Mouse (Mus musculus) gastrocnemius, postnatal 25 days (tissue): ENCODE data around the gene Ggt5. TPM values are rescaled to one million over a fixed set of nuclear protein-coding genes. Genes with fewer than 3 reads are reported as not detected.

Source experiments
- DNase-seq: peaks from one replicate; pipeline ENCODE4 v3.0.0; 2022
- total RNA-seq, 2 experiments: library from RNA; stranded (reverse); gene quantifications; 1 replicate in 1 of 2; 2 replicates in 1 of 2; pipeline ENCODE4 v1.2.3; 2021

The Ggt5 gene
- total RNA-seq, 2 experiments from 2014 or later = 4.9 to 5.3 TPM

DNA sequence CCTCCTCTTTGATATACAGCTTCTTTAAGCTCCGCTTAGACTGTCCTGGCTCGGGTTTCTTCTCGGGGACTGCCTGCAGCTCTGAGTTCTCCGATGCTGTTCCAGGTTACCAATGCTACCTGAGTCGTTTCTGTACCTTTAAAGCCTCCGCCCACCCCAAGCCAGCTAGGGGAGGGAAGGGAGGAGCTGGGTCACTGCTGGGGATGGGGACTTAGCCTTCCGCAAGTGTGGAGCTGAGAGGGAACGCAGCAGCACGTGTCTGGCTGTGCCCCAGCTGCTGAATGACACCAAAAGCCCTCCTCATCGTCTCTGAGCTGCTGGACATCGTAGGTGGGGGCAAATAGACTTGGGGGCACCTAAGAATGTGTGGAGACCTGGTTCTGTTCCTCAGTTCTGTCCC is 20.7 kb upstream of the Ggt5 start:
- no peak for DNase-seq

- no peak for DNase-seq
Observed at GRCm38 (mm10) chr10:75568851-75569250, 20.3 kb upstream of the Ggt5 start.

- DNase-seq = no peak
Observed at GRCm38 (mm10) chr10:75570981-75571657, 18.0 kb upstream of the Ggt5 start.

DNA sequence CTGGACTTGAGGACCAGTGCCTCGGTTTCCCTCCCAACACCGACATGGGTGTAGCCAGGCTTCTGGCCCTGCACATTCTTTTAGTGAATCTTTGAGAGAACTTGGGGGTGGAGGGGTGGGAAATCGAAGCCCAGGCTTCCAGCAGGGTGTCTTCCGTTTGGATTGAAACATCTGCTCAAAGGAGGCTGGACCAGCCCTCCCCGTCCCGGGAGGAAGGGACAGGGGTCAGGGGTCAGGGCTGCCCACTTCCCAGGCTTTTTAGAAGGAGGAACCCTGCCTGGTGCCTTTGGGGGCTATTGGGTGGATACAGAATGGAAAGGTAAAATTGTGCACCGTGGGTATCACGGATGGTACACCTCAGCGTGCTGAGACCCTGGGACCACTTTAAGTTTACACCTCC is 17.2 kb upstream of the Ggt5 start:
- no peak for DNase-seq

- DNase-seq = no peak
Observed at GRCm38 (mm10) chr10:75573181-75573580, 16.0 kb upstream of the Ggt5 start.

- no peak for DNase-seq
Observed at GRCm38 (mm10) chr10:75573965-75574364, 15.2 kb upstream of the Ggt5 start.

GRCm38 (mm10) chr10:75579129-75579528 is 10.0 kb upstream of the Ggt5 start:
- no peak for DNase-seq

- peak; percentile 70 for DNase-seq
Observed at GRCm38 (mm10) chr10:75585876-75586552, 3.1 kb upstream of the Ggt5 start.

- no peak for DNase-seq
Observed at GRCm38 (mm10) chr10:75586553-75586879, 2.6 kb upstream of the Ggt5 start.

- DNase-seq = no peak
Observed at GRCm38 (mm10) chr10:75587781-75588180, 1.4 kb upstream of the Ggt5 start.

DNA sequence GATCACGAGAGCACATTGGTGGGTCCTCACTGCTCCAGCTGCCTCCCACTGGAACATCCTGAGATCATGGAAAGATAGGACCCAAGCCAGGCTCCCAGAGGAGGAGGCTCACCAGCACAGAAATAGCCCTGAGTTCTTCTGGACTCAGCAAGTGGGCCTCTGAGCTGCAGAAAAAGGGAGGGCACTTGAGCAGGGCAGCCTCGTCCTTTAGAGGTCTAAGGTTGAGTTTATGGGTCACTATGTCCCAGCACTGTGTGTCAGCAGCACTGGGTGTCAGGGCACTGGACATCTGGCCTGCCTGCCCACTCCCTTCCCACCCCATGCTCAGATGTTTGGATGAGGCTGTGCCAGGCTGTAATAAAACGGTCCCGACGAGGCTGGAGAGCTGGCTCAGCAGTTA is 804 bp upstream of the Ggt5 start:
- DNase-seq = peak; percentile 77

- DNase-seq = no peak
Observed at GRCm38 (mm10) chr10:75589651-75590050, 511 bp downstream of the Ggt5 start.

- DNase-seq = peak; percentile 49
Observed at GRCm38 (mm10) chr10:75591211-75591894, 2.2 kb downstream of the Ggt5 start.

- no peak for DNase-seq
Observed at GRCm38 (mm10) chr10:75592585-75592984, 3.4 kb downstream of the Ggt5 start.

DNA sequence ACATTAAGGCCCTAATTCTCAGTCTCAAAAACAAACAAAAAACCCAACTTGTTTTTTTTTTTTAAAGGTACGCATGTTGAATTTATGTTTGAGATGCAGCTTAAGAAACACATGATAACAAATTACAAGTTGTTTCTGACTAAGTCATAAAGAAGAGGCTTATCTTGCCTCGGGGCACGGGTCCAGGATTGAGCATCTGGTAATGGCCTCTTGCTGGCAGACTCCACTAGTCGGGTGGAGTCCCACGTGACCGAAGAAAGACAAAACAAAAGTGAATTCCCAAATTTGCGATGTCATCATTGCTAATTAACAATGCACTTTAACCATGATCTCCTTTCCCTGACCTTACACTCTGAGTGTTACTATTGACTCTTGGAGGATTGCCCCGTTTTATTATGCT is 6.8 kb downstream of the Ggt5 start:
- no peak for DNase-seq

DNA sequence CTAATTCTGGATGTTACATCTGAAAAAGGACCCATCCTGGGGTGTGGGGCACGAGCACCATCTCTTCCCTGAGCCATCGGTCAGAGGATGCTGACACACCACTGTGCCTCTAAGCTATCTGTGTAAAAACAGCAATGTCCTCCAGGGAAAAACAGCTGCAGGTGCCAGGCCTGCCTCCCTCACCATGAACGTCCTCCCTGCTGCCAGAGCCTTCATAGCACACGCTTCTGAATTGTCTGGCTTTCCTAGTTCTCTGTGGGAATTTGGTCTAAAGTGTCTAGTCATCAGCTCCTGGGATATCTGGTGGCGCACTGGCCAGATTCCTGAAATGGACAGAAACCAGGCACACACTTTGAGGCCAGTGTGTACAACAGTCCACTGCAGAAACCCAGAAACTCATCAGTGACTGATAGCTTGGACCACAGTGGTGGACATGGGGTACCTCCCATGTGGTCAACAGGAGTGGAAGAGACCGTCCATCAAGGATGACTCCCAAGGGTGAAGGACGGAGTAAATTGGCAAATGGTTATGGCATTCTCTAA is 11.1 kb downstream of the Ggt5 start:
- DNase-seq = no peak

DNA sequence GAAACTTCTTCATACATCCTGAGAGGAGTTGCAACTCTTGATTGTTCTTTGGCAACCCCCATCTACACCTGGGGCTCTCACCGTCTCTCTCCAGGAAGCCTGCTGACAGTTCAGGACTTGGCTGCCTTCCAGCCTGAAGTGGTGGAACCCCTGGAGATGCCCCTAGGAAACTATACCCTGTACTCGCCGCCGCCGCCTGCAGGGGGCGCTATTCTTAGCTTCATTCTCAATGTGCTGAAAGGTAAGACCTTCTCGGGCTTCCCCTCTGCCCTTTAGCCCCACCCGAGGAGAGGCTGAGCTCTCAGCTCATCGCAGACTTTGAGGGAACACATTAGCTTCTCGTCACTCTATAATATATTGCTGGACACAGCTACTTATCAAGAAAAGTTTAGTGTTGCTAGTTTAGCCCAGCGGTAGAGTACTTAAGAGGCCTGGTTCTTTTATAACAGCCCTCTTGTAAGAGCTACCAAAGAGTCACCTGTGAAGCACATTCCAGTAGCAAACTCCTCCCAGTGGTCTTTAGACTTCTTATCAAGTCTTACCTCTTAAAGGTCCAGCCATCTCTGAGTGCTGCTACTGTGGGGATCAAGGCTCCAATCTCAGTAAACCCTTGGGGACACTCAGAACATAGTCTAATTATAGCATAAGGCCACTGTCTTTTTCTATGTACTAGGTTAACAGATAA is 16.2 kb downstream of the Ggt5 start:
- no peak for DNase-seq

GRCm38 (mm10) chr10:75607253-75607652 is 18.1 kb downstream of the Ggt5 start:
- no peak for DNase-seq

- DNase-seq = no peak
Observed at GRCm38 (mm10) chr10:75608975-75609374, 19.8 kb downstream of the Ggt5 start.

- no peak for DNase-seq
Observed at GRCm38 (mm10) chr10:75610486-75610885, 21.3 kb downstream of the Ggt5 start.

GRCm38 (mm10) chr10:75616044-75616443 is 26.9 kb downstream of the Ggt5 start:
- DNase-seq = no peak

DNA sequence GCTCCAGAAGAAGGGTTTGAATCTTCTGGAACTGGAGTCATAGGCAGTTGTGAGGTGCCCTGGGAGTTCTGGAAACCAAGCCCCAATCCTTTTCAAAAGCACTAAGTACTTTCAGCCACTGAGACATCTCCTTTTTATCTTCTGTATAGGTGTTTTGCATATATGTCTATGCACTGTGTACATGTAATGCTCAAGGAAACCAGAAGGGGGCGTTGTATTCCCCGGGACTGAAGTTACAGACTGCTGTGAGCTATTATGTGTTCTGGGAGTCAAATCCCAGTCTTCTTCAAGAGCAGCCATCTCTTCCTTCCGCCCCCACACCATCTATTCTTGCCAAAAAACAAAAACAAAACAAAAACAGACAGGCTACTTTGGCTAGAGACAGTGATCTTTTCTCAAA is 31.7 kb downstream of the Ggt5 start:
- DNase-seq = no peak

GRCm38 (mm10) chr10:75625920-75626319 is 36.8 kb downstream of the Ggt5 start:
- no peak for DNase-seq
